Mouse (Mus musculus) macrophage (primary cell): ENCODE results near the gene Eif4e. TPM values are rescaled to one million over a fixed set of nuclear protein-coding genes. Genes with fewer than 3 reads are reported as not detected.

ENCODE experiments used
- H3K27ac ChIP-seq: fragments of 350-480 bp; formaldehyde crosslinking; 2 replicates; pipeline ENCODE4 v1.9.0; 2021
- H3K36me3 ChIP-seq: fragments of 350-480 bp; formaldehyde crosslinking; 2 replicates; pipeline ENCODE4 v1.9.0; 2021; ENCODE audit errors: inconsistent target
- H3K4me3 ChIP-seq: fragments of 350-480 bp; formaldehyde crosslinking; 2 replicates; pipeline ENCODE4 v1.9.0; 2021; ENCODE audit errors: inconsistent target
- H3K79me2 ChIP-seq: fragments of 350-480 bp; formaldehyde crosslinking; 2 replicates; pipeline ENCODE4 v1.9.0; 2021; ENCODE audit errors: inconsistent target
- WGBS: methylation state at CpG from one replicate; pipeline ENCODE4 v1.1.7; 2026; ENCODE audit warnings: inconsistent platforms; ENCODE audit not compliant: missing documents; 5-methylcytosine and 5-hydroxymethylcytosine counted together
- polyA plus RNA-seq: library from polyadenylated mRNA; stranded (reverse); fragments of 250-400 nt; gene quantifications from 3 replicates; pipeline ENCODE4 v1.2.4, GENCODE M21; 2018; ENCODE audit warnings: inconsistent platforms
- total RNA-seq, 78 experiments: library from RNA; depleted of rRNA; stranded (reverse); fragments of 250-400 nt; gene quantifications; 1 replicate in 9 of 78; 2 replicates in 24 of 78; 3 replicates in 43 of 78; 4 replicates in 2 of 78; pipeline ENCODE4 v1.2.4; 2018; ENCODE audit warnings: inconsistent platforms in 56 of 78

Gene Eif4e
- 100 to 1,000 TPM in 2 of 26 experiments, 10 to 100 TPM in 24; 18.7 to 150 (median 37.0) TPM for total RNA-seq (2018; cell fraction: chromatin; rRNA removed)
- 100 to 1,000 TPM in 11 of 26 experiments, 10 to 100 TPM in 15; 60.9 to 124 (median 88.6) TPM for total RNA-seq (2018; cell fraction: cytosol; rRNA removed)
- total RNA-seq (2018; cell fraction: nucleus; rRNA removed): 100 to 1,000 TPM in 2 of 26 experiments, 10 to 100 TPM in 24; 20.7 to 114 (median 38.6) TPM
- 68.5 to 182 TPM (median 95.8 TPM) in 3 replicates for polyA plus RNA-seq

DNA sequence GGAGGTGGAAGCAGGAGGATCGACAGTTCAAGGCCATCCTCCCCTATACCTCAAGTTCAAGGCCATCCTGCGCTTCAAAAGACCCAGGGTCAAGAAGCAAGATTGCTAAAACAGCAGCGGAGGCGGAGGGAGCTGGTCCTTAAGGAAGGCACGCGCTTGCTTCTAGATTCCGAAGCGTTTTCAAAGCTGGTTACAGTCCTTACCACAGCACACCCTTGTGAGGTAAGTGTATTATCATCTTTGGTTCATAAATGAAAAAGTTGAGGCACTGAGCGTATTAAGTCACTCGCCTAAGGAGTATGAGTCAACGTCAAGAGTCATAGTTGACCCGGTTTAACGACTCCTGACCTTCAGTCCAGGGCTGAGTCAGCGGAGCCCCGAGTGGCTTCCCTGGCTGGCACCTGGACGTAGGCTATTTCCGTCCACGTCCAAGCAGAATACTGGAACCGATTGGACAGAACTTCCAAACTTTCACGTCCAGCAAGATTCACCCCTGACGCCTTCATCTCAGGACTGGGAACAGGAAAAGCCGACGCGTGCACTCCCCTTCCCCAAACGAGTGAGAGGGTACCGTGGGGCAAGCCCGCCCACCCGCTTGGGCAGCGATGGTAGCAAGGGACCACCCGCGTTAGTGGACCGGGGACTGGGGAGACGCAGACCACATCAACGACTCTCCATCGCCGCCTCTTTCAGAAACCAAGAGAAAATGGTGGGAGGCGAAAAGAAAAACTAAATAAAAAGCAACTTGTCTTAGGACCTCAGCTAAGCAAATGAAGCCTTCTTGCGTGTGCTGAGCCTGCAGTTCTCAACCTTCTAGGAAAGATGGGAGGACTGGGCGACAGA lies at the start of gene Eif4e:
Gene Eif4e (plus strand): TSS at position 107 of the 843 bp plus-strand sequence.
- peak within 1 kb of the TSS; percentile 99 for H3K27ac ChIP-seq
- WGBS: 6% methylated on average over 39 of the region's 39 CpGs
- H3K79me2 ChIP-seq: peaks cover 35% of the 10 kb centered on the region
- H3K4me3 ChIP-seq: peak within 1 kb of the TSS; percentile 53
- no peaks in the 10 kb centered on the region for H3K36me3 ChIP-seq

DNA sequence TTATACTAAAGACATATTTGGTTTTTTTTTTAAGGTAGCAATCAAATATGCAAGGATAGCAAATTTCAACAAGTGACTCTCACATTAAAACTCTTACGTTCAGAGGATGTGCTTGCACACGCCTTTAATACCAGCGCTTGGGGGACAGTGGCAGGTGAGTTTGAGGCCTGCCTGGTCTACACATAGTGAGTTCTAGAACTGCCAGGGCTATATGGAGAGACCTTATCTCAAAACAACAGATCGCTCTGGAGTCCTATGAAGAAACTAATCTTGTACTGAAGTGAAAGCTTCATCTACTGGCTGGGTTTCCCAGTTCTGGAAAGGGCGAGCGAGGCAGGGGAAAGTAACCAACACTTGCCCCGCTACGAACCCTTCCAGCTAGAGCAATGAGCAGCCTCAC lies 46.5 kb upstream of the Eif4e start:
- H3K27ac ChIP-seq: no peak overlapping the region
- peaks cover 23% of the 10 kb centered on the region; the same call in 1 of the 2 replicates for H3K36me3 ChIP-seq
- WGBS: 97% methylated on average over 8 of the region's 8 CpGs
- no peak overlapping the region for H3K4me3 ChIP-seq
- H3K79me2 ChIP-seq: peaks cover 98% of the 10 kb centered on the region

DNA sequence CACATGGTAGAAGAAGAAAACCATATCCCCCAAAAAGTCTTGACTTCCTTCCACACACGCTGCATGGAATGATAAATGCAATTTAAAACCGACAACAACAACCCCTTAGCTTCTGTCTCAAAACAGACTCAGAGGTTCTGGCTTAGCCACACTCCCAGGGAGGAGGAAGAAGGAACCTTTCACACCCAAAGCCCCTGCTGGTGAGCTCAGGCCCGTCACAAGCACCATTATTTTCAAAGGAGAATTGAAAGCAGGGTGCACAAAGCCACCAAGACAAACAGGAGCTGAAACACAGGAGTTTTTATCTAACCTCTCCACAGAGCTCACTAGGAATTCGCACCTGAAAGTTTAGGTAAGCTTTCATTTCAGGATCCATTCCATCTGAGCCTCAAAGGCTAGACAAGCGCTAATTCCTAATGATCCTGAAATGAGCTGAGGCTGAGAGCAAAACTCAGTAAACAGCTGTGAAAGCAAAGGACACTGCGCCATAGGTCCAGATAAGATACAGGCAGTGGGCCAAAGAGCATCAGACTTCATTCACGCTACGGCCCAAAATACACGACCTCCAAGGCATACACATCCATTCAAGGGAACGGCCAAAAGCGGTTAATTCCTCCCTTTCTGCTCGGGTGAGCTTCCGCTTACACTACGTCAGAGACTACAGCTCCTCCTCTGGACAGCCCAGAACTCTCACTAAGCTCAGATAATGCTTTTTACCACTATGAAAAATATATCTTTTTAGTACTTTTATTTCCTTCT lies 44.3 kb upstream of the Eif4e start:
- Histone ChIP-seq H3K27ac (no peak overlapping the region), H3K4me3 (no peak overlapping the region), H3K36me3 (peaks cover 17% of the 10 kb centered on the region; the same call in 1 of the 2 replicates), H3K79me2 (peaks cover 100% of the 10 kb centered on the region)
- 81% methylated on average over 14 of the region's 14 CpGs for WGBS

DNA sequence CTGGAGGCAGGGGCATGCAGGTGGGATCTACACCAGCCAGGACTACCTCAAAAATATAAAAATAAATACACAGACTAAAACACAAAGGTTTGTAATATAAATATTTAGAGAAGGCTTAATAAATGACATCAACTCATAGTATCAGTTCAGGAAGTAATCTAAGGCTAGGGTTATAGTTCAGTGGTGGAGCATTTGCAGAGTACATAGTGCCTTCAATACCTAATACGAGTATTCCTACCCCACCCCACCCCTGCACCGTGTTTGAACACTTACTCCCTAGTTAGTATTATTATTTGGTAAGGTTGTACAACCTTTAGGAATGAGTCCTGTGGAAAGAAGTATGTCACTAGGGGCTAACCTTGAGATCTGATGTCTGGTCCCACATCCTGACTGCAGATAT lies 42.7 kb upstream of the Eif4e start:
- Histone ChIP-seq H3K79me2 (peaks cover 100% of the 10 kb centered on the region), H3K4me3 (no peak overlapping the region), H3K27ac (no peak overlapping the region), H3K36me3 (peaks cover 17% of the 10 kb centered on the region; the same call in 1 of the 2 replicates)
- 89% methylated on average over 2 of the region's 2 CpGs for WGBS

DNA sequence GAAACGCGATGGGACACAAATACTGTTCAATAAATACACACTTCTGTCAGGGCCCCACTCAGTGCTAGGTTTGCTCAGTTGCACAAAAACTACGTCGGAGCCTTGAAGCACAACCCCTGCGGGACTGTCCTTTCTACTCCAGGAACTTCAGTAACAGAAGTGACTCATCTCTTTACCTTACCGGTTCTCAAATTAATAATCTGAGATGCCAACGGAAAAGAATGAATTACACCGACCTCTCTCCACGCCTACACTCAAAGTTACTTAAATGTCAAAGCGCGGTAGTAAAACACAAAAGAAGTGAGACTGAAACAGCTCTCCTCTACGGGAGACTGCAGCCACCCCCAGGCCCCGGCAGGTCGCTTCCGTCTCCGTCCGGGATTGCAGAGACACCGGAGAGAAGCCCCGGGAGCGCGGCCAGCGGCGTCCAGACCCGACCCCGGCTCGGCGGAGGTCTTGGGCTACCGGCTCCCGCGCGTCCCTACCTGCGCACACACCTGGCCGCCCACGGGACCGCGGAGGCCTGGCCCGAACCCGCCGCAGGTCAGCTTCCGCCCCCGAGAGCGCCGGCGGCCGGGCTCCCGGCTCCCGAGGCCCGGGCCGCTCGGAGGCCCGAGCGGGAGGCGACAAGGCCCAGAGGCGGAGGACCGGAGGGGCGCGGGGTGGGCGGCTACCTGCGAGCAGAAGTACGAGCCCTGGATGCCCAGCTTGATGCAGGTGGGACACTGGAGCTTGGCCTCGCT lies 37.2 kb upstream of the Eif4e start:
- Histone ChIP-seq H3K36me3 (no peaks in the 10 kb centered on the region), H3K79me2 (peaks cover 51% of the 10 kb centered on the region), H3K4me3 (peak overlapping the region; percentile 65), H3K27ac (peak overlapping the region; percentile 19; the same call in 1 of the 2 replicates)
- WGBS: 2% methylated on average over 60 of the region's 61 CpGs

DNA sequence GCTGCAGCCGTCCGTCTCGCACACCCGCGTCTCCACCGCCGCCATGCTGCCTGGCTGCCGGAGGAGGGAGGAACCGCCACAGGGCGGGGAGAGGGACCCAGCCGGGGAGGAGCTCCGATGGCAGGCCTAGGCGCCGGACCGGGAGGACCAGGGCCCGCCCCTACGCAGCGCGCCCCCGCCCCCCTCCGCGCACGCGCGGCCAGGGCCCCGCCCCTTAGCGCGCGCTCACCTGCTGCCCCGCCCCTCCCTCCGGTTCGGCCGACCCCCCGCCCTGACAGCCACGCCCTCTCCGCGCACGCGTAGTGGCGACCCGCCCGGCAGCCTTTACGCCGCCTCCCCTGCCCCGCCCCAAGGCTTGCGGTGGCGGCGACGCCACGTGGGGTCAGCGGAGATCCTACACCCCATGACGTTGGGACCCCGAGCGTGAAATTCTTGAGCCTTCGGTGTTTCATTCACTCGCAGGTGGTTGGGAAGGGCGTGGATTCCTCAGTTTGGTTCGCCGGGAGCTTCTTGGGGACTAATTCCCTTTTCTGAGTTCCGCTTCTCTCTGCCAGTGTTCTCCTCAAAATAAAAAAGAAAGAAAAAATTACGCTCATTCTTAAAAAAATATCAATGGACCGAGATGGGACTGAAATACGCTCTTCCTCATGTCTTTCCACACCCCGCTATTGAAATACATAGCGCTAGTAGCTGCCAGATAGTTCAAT lies 36.5 kb upstream of the Eif4e start, which contains the start of gene Metap1:
Gene Metap1 (minus strand): TSS at position 189 of the 707 bp plus-strand sequence.
- peaks cover 43% of the 10 kb centered on the region for H3K79me2 ChIP-seq
- H3K27ac ChIP-seq: peak within 1 kb of the TSS; percentile 77
- WGBS: under 1% methylated on average over 16 of the region's 65 CpGs
- H3K4me3 ChIP-seq: peak within 1 kb of the TSS; percentile 65
- H3K36me3 ChIP-seq: no peaks in the 10 kb centered on the region

DNA sequence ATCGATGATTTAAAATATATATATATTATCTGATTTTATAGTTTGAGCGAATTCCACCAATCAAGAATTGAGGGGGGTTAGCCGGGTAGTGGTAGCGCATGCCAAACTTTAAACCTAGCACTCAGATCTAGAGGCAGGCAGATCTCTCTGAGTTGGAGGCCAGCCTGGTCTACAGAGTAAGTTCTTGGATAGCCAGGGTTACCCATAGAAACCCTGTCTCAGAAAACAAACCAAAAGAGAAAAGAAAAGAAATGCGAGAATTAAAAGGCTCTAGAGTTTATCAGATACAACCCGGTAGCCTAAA lies 36.0 kb upstream of the Eif4e start:
- 17% methylated on average over 6 of the region's 6 CpGs for WGBS
- Histone ChIP-seq H3K27ac (peak overlapping the region; percentile 77), H3K79me2 (peaks cover 38% of the 10 kb centered on the region), H3K4me3 (peak overlapping the region; percentile 56), H3K36me3 (no peaks in the 10 kb centered on the region)

DNA sequence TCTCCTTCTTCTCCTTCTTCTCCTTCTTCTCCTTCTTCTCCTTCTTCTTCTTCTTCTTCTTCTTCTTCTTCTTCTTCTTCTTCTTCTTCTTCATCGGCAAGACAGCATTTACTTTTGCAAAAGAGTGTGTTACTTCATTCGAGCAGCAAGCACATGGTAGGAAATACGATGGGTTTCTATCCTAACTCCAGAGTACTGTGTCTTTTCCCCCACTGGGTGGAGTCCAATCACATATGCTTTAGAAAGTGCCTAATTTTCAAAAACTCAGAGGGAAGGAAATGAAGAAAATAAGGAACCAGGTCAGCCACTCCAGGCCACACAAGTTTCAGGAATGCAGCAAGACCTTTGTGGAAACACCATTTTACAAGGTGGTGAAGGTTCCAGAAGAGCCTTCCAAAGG lies 32.3 kb upstream of the Eif4e start:
- Histone ChIP-seq H3K36me3 (no peaks in the 10 kb centered on the region), H3K27ac (peak overlapping the region; percentile 77), H3K4me3 (no peak overlapping the region), H3K79me2 (peaks cover 2% of the 10 kb centered on the region)
- 13% methylated on average over 2 of the region's 3 CpGs for WGBS

DNA sequence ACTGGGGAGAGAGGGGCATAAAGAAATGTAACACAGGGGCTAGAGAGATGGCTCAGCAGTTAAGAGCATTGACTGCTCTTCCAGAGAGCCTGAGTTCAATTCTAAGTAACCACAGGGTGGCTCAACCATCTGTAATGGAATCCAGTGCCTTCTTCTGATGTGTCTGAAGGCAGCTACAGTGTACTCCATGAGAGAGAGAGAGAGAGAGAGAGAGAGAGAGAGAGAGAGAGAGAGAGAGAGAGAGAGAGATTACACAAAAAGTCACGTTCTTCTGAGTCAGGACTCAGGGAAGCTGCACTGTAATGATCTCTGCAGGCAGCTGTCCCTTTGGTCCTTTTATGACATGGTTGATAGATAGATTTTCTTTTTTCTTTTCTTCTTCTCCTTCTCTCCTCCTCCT lies 31.4 kb upstream of the Eif4e start:
- WGBS: 27% methylated on average over 1 of the region's 1 CpGs
- Histone ChIP-seq H3K79me2 (no peaks in the 10 kb centered on the region), H3K27ac (peak overlapping the region; percentile 77)

DNA sequence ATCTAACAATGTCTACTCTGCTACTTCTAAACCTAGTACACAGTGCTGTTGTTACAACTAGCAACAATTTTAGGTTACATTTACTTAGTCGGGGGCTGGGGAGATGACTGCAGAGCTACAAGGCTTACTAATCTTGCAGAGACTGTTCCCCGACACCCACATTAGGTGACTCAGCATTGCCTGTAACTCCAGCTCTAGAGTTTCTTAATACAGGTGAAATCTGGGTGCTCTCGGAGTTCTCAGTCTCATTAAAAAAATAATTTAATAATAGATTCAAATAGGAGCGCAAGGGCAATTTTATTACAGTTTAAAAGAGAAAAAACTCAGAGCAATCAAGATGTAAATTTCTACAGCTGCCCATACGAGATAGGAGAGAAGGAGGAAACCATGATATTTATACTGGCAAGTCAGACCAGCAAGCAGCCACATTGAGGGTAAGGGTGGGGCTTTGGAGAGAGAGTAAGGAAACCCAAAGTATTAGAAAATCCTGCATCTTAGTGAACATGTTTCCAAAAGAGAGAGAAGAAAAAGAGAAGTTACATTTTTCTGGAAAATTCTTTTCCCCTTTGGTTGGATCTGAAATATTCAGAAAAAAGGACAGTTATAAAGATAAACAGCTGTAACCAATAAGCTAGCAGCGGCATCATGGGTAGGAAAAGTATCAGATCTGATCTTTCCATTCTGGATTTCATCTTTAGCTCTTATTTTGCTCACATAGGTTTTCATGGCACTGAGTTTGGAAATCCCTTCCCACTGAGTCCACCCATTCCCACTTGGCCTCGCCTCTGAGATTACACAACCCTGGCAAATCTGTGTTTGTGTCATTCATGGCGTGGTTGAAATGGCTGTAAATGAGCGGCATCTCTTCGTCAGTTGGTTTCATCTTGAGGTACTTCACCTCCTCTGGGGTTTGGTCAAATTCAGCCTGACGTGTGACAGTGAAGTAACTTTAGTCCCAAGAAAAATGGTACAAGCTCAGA lies 30.5 kb upstream of the Eif4e start:
- H3K36me3 ChIP-seq: no peaks in the 10 kb centered on the region
- H3K4me3 ChIP-seq: no peak overlapping the region
- 48% methylated on average over 11 of the region's 11 CpGs for WGBS
- no peaks in the 10 kb centered on the region for H3K79me2 ChIP-seq
- H3K27ac ChIP-seq: peak overlapping the region; percentile 77

More for the DNA sequence above, 31.4 kb upstream of the Eif4e start:
- Histone ChIP-seq H3K4me3 (no peak overlapping the region), H3K36me3 (no peaks in the 10 kb centered on the region)

DNA sequence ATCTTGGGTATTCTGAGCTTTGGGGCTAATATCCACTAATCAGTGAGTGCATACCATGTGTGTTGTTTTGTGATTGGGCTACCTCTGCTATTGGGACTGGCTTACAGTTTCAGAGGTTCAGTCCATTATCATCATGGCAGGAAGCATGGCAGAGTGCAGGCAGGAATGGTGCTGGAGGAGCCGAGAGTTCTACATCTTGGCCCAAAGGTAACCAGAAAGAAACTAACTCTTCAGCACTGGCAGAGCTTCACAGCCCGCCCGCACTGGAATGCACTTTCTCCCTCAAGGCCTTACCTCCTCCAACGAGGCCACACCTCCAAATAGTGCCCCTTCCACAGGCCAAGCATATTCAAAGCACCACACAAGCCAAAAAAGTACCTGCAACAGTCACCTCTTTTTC lies 27.2 kb upstream of the Eif4e start:
- no peaks in the 10 kb centered on the region for H3K79me2 ChIP-seq
- H3K27ac ChIP-seq: no peak overlapping the region
- 85% methylated on average over 1 of the region's 4 CpGs for WGBS
- H3K4me3 ChIP-seq: no peak overlapping the region
- no peaks in the 10 kb centered on the region for H3K36me3 ChIP-seq

DNA sequence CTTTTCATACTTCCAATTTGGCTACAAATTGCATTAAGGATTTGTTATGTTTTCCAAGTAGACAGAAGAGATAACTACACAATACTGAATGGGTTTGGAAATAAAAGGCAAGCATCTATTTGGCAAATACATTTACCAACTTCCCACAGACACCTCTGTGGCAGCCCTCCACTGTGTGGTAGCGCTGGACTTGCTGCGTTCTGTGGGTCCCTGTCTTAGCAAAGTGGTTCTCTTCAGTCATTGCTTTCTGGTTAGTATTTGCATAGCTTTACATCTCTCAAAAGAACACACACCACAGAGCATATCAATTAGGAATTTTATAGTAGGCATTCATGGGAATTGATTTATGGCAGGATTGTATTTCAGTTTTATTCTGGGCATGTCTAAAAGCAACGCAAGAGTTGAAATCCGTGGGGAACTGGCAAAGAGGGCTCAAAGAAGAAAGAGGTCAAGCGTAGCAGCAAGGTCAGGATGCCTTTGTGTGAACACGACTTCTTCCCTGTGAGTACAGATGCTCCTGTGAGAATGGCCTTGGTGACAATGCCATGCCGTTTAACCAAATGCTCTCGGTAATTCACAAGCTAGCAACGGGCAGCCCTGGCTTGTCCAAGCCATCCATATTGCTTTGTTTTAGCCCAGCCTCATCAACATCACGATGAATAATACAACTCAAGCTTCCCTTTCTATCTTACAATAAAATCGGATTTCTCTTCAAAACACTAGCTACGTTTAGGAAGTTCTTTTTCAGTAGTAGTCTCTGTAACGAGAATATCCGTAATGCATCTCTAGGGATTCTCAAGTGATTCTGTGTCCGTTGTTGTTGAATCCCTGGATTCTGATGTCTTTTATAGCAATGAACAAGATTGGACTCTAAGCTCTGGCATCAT lies 25.9 kb upstream of the Eif4e start:
- Histone ChIP-seq H3K79me2 (no peaks in the 10 kb centered on the region), H3K36me3 (no peaks in the 10 kb centered on the region), H3K4me3 (no peak overlapping the region), H3K27ac (no peak overlapping the region)
- 87% methylated on average over 15 of the region's 15 CpGs for WGBS
